Mouse (Mus musculus) liver, adult (tissue): ENCODE measurements around the gene Vsx1.

Experiments
- GATA4 ChIP-seq: IDR thresholded peaks from 2 replicates; pipeline ENCODE4 v1.6.1; 2014; ENCODE audit warnings: mild to moderate bottlenecking, low read length; ENCODE audit not compliant: insufficient replicate concordance

The Vsx1 gene

DNA sequence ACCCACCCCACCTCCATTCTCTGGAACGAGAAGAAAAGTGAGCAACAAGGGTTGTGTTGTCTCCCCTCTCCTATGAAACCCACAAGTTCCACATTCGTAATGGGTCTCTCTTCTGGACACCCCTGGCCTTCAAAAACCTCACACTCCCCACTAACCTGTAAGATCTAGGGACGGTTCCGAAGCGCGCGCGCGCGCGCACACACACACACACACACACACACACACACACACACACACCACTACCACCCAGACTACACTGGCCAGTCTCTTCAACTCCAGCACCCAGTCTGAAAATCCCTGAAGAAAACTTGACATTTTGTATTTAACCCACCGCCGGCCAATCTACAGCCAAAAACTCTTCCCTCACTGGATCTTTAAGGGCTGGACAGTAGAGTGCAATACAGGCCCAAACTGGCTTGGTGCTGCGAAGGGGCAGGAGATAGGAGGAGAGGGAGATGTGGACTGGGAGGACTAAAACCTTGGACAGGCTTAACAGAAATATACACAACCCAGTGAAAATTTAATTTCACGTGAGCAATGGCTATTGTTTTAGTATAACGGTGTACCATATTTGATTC, at the start of gene Vsx1:
Vsx1 (minus strand) TSS at position 138 of the 578 bp plus-strand sequence.
- TF ChIP-seq GATA4, result no peak

DNA sequence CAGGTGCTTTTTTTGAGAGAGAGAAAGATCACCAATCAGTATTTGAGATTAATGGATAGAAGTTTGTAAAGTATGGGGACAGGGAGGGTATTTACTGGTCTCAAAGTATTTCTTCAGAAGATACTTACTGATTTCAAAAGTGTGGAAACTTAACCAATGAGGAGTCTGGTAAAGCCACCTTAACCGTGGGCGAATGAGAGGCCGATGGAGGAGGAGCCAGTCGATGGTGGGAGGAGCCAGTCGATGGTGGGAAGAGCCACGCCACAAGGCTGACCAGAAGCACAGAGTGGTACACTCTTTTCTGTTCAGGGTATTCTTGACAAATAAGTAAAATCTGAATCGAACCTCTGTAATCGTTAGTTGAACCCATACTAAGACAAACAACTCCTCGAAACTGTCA, 48.7 kb upstream of the Vsx1 start:
- no peak for TF ChIP-seq GATA4

DNA sequence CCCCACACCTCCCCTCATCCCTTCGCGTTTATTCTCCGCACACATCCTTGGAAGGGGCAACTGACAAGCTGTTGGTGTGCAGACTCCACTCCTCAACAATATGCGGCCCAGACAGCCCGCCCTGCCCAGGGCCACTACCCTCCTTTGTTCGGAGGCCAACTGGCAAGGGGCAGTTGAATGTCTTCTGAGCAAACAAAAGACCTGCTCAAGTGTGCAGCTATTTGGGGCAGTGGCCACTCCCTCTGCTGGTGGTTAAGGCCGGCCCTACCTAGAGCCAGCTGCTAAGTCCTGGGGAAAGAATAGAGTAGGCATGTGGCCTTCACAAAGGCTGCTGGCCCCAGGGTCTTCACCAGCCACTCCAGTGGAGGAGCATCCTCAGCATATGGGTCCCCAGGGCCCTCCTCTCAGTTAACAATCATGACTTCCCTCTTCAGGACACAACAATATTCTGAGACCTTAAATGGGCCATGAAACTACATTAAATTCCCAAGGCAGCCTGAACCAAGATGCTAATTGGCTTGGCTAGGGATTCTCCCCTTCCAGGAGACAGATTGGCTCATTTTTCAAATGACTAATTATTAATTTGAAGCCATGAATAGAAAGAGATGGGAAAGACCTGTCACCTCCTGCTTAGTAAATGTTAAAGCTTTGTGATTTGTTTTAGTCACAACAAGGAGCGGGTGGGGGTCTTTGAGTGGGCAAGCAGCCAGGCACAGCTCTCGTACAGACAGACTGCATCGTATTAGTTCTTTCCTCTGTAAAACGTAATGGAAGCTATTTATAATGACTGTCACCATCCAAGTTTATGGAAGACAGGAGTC, 46.8 kb upstream of the Vsx1 start:
- TF ChIP-seq GATA4, result no peak

DNA sequence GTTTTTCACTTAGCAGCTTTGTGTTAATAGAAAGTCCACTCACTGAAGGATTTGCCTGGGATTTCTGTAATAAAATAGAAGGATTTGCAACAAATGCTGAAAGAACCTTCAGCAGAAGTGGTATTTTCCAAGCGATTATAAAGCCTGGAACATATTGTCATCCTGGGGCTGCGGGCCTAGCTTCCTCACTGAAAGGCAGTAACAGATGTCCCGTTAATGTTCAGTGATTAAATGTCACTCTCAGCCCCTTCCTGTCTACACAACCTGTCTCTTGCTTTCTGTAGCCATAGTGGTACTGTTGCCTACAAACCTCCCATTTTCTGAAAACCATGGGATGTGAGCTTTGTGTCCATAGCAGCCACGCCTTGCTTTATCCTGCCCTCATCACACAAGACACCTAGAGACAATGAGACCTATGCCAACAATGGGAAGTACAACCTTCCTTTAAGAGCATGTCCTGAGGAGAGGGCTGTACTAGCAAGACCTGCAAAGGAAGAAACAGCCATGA, 23.1 kb upstream of the Vsx1 start:
- no peak for TF ChIP-seq GATA4

DNA sequence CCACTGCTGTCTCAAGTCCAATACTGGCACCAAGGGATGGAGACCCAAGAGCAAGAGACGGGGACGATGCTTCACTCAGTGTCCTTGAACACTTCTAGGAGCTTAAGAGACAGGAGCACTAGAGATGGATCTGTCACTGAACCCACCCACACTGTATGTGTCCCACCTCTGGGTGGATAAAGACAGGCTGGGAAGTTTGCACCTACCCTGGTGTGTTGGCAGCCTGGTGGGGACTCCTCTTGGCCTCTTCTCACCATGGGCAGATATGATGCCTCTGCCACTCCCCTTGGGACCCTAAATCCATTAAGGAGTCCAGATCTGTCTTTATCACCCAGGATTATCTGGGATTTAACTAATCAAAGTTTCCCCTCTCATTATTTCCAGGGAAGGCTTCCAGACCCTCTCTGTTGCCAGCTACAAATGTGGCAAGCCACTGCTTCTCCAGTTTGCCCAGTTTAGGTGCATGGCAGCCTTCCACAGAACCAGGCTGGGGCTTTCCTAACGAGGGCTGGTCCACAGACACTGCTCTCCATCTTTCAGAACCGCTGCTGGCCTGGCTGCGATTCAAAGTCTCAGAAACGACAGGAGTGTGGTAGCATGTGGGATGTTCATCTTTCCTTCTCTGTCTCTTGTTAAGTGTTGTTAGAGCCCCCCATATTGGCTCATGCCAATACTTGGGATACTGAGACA, 2.5 kb upstream of the Vsx1 start:
- no peak for TF ChIP-seq GATA4

DNA sequence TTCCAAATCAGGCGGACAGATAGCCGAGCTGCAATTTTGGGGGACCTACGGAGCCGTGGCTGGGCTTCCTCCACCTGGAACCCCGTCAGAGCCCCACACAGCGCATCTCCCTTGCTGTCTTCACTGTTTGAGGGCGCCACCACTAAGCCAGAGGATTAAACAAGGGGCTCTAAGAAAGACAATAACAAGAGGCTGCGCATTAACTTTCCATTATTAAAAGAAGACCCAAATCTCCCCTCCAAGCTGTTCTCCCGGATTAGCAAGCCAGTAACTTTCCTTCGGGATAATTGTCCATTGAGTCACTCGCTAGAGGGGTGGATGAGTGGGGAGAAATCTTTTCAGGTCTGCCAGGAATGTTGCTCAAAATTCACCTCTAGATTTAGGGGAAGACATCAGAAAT, 1.1 kb upstream of the Vsx1 start:
- no peak for TF ChIP-seq GATA4

DNA sequence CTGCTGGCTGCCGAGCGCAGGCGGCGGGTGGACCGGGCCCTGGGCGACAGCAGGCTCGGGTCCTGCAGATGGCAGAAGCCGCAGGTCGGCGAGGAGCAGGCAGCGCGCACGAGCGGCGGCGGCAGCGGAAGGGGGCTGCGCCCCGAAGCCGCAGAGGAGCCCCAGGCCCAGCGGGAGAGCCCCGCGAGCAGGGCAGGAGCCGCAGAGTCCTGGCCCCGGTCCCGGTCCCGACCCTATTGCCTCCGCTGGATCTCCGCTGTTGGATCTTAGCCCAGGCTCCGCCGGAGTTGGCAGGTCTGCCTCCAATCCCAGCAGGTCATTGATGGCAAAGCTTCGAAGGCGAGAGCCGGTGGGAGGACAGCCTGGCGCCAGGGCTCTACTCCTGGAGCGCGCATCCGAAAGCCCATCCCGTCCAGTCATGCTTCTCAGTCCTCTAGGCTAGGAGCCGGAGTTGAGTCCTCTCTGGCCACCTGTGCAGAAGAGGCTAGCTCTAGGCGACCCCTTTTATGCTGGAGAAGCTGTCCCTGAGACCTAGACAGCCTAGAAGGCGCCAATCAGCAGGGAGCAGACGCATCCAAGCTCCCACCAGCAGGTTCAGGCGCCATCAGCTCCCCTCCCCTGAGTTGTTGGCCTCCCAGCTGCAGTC, 496 bp downstream of the Vsx1 start:
- no peak for TF ChIP-seq GATA4

DNA sequence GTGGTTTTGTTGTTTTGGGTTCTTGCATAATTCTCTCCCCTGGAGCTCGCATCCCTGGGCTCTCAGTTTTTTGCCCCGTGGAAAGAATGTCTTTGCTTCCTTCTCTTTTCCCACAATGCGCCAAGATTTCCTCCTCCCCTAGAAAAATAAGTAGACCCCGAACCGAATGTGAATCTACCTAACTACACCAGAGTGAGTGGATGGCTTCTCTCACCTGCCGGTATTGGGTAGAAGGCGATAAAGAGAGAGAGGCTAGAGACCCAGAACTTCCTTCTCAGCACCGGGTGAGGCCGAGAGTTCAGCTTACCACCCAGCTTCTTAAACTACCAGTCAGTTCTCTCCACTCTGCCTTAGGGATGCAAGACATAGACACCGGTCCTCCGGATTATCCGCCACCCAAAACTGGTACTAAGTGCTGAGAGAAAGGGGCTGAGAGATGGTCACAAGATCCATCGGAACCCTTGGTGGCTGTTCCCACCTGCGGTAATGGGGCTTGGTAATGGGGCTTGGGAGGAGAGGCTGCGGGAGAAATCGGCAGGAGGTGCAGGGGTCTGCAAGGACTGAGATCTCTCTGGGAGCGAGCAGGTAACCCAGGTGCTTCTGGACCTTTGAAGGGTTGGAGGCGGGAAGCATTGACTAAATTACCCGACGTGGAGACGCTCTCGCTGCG, 1.2 kb downstream of the Vsx1 start:
- no peak for TF ChIP-seq GATA4

DNA sequence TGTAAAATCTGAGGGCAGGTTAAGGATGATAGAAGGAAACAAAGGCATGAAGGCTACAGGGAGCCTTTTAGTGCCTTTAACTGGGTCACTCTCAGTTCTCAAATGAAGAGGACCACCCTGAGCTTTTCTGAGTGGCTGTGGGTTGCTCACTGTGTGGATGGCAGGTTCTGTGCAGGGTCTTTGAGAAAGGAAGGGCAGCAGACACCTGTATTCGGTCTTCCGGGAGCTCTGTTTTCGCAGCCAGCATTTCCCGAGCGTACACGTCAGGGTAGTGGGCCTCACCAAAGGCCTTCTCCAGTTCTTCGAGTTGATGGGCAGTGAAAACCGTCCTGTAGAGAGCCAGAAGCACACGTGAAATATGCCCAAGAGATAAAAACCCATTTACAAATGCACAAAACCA, 3.8 kb downstream of the Vsx1 start:
- TF ChIP-seq GATA4, result no peak

DNA sequence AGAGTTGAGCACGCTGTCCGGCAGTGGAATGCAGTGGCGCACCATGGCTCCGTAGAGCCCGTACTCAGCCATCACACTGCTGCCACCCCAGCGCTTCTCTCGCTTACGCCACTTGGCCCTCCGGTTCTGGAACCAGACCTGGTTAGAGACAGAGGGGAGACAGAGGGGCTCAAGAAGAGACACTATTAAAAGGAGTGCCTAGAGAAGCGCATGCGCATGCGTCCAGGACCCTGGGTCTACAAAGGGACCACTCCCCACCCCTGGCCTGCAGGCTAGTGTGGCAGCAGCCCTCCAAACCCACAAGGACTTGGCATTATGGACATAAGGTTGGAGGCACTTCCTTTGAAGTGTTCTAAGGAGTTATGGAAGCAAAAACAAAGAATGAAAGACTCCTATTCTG, 4.7 kb downstream of the Vsx1 start:
- TF ChIP-seq GATA4, result no peak

DNA sequence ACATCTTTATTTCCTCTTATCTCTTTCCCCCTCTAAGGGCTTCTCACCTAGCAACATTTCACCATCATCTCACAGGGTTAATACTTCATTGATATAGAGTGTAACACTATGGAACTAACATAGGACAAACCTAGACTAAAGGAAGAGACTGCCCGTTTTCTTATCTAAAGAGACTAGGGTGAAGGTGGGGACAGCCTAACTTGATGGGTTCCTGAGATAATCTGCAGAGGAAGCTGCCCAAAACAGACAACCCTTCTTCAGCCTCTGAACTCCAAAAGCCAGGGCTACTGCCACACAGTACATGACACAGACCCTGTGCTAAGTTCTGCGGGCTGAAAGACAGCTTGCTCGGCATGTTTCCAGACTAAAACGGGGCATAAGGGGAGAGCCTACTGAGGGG, 7.6 kb downstream of the Vsx1 start:
- TF ChIP-seq GATA4, result no peak

DNA sequence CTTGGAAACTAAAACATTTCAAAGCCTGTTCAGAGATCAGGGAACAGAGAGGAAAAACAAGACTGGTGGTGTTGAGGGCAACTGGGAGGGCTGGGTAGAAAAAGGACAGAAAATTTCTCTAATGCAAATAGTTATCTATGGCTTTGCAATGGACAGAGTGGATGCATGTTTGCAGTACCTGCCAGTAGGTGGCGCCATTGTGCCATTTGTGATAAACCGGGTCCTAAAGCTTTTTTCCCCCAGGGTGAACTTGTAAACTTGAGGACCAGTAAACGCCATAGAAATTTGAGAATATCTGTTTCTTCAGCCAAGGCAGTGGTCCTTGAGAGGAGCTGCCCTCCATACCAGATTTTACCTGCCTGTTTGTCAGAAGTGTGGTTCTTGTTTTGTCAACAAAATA, 10.8 kb downstream of the Vsx1 start:
- no peak for TF ChIP-seq GATA4

DNA sequence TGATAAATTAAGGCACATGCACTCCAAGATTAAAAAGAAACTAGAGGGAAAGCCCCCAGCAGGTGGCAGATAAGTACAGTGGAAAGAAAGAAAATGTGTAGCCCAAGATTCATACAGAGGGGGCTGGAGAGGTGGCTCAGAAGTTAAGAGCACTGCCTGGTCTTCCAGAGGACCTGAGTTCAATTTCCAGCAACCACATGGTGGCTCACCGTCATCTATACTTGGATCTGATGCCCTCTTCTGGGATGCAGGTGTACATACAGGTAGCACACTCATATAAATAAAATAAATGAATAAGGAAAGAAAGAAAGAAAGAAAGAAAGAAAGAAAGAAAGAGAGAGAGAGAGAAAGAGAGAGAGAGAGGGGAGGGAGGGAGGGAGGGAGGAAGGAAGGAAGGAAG, 13.6 kb downstream of the Vsx1 start:
- no peak for TF ChIP-seq GATA4

DNA sequence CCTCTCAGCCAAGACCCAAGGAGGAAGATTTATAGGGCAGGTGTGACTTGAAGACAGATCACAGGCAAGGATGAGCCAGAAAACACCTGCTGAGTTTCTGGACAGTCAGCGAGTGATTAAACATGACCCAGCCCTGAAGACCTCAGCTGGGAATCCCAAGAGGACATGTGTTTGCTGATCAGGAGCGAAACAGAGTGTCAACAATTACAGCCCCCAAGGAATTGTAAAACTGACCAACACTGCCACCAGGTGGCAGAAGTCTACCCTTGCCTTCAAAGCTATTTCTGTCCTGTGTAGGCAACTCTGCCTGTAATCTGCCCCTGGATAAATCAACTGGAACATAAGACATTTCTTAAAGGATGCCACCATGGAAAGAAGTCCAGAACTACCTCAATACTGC, 14.3 kb downstream of the Vsx1 start:
- TF ChIP-seq GATA4, result no peak

DNA sequence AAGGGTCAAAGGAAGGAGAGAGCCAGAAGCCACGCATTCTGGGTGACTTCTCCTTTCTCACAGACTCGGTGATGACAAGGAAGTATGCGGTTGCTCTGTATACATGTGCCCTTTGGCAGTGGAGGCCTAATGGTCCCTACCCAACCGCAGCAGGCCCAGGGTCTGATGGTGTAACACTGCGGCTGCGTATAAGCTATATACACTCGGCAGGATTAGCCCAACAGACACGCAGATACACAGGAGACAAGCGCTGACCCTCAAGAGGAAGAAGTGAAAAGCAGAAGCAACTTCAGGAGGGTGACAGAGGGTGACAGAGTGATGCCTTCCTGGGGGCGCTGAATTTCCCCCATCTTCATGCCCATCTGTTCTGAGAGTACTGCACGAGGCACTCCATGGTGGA, 15.2 kb downstream of the Vsx1 start:
- TF ChIP-seq GATA4, result no peak

DNA sequence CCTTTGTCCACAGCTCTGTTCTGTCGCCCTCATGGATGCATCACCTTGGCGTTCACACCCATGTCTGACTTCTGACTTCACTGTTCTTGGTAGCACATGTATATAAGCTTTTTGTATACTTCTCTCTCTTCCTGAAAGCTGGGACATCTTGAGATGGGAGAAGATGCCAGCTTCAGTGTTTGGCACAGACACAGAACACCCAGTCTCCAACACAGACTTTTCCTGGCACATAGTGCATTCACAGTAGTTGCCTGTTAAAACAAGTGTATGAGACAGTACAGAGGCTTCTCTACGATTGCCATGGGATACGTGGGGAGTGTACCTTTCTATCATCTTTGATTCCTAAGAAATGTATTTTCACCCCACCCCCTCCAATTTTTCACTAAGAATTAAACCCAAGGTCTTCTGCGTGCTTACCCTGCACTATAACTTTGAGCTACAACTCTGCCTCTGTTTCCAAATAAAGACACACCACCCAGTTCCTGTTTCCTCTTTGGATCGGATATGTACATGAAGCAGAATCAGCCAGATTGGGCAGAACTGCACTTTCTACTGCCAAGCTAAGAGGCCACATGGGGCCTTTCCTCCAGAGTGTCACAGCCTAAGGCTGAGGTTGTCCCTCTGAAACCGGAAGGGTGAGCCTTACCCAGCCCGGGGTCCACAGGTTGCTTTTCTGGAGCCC, 17.4 kb downstream of the Vsx1 start:
- TF ChIP-seq GATA4, result no peak
